Mouse (Mus musculus) heart, postnatal 14 days (tissue): ENCODE measurements around the gene Gss. TPM values are rescaled to one million over a fixed set of nuclear protein-coding genes. Genes with fewer than 3 reads are reported as not detected.
"Not testable (repeated sequence)": the region's sequence is repeated elsewhere in the genome, so short reads cannot be mapped to it uniquely, and the experiment has no call there.

Experiments used
- DNase-seq, 2 experiments: peaks; one replicate each; pipeline ENCODE4 v3.0.0; 2021 to 2022
- intact Hi-C: fragments of 180-260 bp; cut with DNase I; formaldehyde crosslinking; loops from one replicate; pipeline ENCODE4 v1.15.1; 2025
- total RNA-seq, 2 experiments: library from RNA; stranded (reverse); gene quantifications; 2 replicates each; pipeline ENCODE4 v1.2.3; 2021

Gene Gss
- total RNA-seq, 2 experiments from 2014 or later, result 14.5 to 15.9 TPM

DNA sequence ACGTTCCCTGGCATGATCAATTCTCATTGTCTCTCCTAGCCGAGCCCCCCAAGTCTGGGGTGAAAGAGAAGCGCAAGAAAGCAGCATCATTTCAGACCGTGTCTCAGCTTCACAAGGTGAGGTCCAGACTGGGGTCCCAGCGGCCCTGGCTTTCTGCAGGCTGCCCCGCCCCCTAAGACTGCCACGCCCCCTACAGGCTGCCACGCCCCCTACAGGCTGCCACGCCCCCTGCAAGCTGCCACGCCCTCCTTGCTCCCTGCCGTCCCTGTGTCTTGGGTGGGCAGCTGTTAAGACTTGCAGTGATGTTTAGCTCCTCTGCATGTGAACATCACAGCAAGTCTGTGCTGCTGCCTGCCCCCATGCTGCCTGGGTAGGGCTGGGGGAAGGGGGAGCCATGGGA, 30.0 kb upstream of the Gss start:
- intact Hi-C loops, result no loop called here
- DNase-seq, result no peak

GRCm38 (mm10) chr2:155619817-155620216, 27.2 kb upstream of the Gss start:
- DNase-seq, result peak; percentile 86 to 95
- intact Hi-C loops, result loop anchor here (2.0 kb wide), 1 partner anchor 103 kb away; the partner anchor contains the start of gene Acss2

- intact Hi-C loops, result no loop called here
- DNase-seq, result no peak
Observed at GRCm38 (mm10) chr2:155616971-155617370, 24.4 kb upstream of the Gss start.

DNA sequence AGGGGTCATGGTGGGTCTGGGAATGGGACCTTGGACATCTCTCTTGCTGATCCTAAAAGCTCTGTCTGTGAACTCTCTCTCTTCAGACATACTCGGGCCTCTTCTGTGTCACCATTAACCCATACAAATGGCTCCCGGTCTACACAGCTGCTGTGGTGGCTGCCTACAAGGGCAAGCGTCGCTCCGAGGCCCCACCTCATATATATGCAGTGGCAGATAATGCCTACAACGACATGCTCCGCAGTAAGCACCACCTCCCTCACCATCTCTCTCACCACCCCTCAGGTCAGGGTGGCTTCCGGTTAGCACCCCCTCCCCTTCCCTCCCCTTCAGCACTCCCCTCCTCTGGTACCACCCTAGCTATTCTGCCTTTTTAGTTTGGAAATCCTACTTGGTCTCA, 21.3 kb upstream of the Gss start:
- no peak for DNase-seq
- intact Hi-C loops, result no loop called here

DNA sequence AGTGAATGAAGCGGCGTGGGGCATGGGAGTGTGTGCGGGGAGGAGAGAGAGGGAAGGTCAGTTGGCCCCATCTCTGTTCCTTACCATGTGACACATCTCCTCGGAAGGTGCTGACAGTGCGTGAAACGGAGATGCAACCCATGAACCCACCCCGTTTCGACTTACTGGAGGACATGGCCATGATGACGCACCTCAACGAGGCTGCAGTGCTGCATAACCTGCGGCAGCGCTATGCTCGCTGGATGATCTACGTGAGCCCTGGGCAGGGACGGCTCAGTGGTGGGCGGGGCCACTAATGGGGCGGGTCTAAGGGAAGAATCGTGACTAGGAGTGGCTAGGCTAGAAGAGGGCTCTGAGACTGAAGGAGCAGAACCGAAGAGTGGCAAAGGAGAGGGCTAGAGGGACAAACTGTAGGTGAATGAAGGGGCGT, 20.7 kb upstream of the Gss start:
- intact Hi-C loops, result no loop called here
- DNase-seq, result peak; percentile 55 to 73

DNA sequence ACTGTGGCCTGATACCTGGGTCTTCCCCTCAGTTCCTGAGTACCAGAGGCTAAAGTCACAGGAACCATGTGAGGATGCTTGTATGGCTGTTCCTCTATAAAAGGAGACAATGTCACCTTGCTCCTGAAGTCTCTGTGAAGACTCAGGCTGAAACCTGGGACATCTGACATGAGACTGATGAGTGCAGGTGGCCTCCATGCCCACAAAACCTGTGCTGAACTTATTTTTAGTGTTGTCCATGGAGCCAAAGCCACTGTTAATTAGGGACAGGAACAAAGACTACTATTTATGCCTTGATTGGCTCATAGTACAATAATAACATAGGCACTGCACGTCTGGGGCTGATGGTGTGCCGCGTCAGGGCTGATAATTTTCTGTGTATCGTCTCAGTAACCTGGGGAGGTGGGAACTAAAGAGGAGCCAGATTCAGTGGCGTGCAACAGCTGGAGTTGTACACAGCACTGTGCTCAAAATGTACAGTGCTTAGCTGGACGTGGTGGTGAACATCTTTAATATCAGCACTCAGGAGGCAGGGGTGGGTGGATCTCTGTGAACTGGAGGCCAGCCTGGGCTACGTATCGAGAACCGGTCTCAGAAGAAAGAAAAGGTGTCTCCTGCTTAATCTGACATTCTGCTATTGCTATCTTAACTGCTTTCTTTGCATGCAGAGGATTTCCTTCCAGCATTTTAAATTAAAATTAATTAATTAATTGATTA, 19.4 kb upstream of the Gss start:
- DNase-seq, result no peak
- intact Hi-C loops, result no loop called here

DNA sequence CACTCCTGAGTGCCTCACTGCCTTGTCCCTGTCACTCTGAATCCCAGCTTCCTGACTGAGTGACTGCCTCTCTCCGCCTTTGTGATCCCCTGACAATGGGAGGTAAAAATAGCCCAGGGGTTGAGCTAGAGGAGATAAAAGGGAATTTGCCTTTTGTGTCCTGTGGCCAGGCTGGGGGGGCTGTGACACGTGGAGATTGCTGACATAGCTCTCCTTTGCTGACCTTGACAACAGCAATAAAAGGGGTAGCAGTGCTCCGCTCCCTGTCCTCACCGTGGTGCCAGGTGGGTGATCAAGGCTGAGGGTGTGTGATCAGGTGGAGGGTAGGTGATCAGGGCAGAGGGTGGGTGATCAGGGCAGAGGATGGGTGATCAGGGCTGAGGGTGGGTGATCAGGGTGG, 18.4 kb upstream of the Gss start, which contains the start of gene Myh7b:
Gene Myh7b (plus strand): TSS at position 235 of the 400 bp plus-strand sequence.
- DNase-seq, result no peak
- intact Hi-C loops, result no loop called here

- intact Hi-C loops, result no loop called here
- peak; percentile 55 to 66 for DNase-seq
Observed at GRCm38 (mm10) chr2:155606360-155606759, 13.8 kb upstream of the Gss start.

DNA sequence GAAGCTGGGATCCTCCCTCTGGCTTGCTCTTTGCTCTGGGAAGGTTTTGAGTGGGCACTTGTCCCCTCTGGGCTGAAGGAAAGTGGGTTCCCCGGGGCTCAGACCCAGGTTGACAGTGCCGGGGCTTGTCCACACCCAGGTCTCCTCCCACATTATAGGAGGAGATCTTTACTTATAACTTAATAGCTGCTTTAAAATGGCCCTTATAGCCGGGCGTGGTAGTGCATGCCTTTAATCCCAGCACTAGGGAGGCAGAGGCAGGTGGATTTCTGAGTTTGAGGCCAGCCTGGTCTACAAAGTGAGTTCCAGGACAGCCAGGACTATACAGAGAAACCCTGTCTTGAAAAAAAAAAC, 12.6 kb upstream of the Gss start:
- DNase-seq, intact Hi-C loops: not testable (repeated sequence)

- intact Hi-C loops, result no loop called here
- no peak for DNase-seq
Observed at GRCm38 (mm10) chr2:155604560-155605235, 12.1 kb upstream of the Gss start.

DNA sequence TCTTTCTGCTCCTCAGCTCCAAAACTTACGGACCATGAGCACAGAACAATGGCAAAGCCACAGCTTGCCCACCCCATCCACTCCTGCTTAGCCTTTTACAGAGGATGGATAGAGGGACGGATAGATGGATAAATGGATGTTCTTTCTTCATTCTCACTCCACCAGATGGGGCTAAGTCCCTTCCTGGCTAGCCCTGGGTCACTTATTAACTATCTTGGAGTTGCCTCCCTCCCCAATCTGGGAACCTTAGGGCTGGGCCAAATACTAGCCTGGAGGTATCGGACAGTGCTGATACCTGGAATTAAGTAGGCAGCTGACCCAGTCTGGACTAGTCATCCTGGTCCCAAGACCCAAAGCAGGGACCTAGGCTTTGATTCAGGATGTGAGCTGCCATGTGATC, 11.1 kb upstream of the Gss start:
- intact Hi-C loops, result no loop called here
- DNase-seq, result peak in 1 of 2 experiments; percentile 26

DNA sequence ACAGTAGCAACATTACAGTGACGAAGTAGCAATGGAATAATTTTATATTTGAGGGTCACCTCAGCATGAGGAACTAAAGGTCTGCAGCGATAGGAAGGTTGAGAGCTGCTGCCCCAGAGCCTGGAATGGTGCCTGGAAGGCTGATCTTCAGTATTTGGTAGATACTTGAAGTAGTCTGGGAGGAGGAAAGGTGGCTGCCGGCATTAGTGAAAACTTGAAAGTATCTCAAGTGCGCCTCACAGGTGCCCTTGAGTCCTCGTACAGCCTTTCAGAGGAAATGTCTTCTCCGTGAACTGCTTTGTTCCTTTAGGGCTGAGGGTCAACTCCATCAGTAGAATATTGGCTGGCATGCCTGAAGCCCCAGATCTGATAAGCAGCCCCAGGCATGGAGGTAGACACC, 2.9 kb upstream of the Gss start:
- intact Hi-C loops, result no loop called here
- DNase-seq, result no peak

GRCm38 (mm10) chr2:155592854-155593283, 259 bp upstream of the Gss start:
- intact Hi-C loops, result no loop called here
- no peak for DNase-seq

DNA sequence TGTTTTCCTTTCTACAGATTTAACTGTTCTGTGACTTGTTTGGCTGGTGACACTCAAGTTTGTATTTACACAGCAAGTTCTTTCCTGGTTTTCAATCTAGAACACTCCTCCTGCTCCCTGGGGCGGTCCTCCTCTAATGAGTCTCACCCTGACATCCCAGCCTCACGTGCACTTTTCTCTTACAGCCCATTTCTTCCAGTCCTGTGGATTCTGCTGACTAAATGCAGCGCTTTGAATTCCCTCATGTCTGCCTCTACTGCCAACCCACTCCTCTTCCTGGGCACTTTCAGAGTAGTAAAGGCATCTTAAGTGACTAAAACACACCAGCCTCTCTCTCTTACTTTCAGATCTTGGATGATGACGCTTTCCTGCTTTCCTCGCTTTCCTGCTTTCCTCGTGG, 934 bp downstream of the Gss start:
- intact Hi-C loops, result no loop called here

GRCm38 (mm10) chr2:155590876-155591275, 1.7 kb downstream of the Gss start:
- no peak for DNase-seq
- intact Hi-C loops, result no loop called here

More for the DNA sequence above, 934 bp downstream of the Gss start:
- DNase-seq, result no peak

DNA sequence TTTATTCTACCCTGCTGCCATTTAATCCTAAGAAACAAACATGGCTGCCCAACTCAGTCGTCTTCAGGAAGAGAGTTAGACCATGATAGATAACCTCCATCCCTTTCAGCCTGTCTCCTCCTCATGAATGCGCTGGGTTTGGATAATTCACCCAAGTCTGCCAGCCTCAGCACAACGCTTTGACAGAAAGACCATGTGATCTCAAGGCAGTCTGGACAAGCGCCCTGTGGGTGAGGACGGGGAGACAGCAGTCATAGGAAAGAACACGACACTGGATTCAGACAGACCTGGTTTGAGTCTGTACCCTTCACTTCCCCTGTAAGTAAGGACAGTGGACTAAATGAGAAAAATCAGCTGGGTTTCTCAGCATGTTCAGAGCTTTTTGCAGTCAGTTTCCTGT, 3.1 kb downstream of the Gss start:
- no peak for DNase-seq
- intact Hi-C loops, result no loop called here

DNA sequence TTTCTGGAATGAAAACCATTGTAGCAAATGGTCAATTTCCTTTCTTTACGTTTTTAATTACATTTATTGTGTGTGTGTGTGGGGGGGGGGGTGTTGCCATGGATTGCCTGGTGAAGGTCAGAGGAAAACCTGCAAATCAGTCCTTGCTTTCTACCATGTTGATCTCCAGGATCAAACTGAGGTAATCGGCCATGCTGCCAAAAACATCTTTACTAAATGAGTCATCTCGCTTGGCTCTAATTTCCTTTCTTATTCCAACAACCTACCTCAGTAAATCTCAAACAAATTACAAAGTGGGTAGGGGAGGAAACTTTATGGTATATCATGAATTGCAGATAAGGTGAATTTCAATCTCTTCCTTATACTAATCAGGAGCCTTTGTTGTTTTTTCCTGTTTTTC, 4.5 kb downstream of the Gss start:
- DNase-seq, result no peak
- intact Hi-C loops, result no loop called here

DNA sequence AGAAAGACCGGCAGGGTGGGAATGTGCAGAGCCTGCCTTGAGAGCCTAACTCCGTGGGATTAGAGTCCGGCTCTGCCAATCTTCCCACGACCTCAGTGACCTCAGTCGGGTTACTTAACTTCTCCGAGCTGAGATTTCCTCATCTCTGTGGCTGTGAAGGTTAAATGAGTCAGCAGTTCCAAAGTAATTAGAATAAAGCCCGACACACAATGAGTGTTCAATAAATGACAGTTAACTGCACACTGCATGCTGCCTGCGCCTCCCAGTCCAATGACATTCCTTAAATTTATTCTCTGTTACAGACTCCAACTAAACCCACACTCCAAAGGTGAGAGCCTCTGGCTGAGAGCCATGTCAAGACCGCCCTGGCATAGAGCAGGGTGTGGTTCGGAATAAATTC, 7.1 kb downstream of the Gss start:
- intact Hi-C loops, result no loop called here

DNA sequence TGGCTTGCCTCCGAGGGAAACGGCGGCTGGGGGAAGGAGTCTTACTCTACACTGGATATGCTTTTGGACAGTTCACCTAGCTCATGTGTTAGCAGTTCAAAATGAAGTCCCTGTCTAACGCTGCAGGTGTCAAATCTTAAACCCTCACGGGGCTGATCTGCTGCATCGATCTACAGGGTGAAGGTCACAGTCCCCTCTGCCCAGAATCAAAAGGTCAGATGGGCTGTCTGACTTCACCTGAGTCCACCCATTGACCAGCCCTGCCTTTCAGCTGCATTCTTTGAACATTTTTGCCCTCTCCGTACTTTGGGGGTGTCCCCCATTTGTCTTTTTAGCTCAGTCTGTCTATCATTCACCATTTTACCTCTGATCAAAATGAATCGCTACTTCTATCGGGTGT, 7.5 kb downstream of the Gss start:
- DNase-seq, result no peak
- intact Hi-C loops, result no loop called here

More for the DNA sequence above, 7.1 kb downstream of the Gss start:
- no peak for DNase-seq

GRCm38 (mm10) chr2:155583927-155584530, 8.6 kb downstream of the Gss start:
- DNase-seq, result peak; percentile 55 to 79
- intact Hi-C loops, result loop anchor here (1.0 kb wide), 1 partner anchor 68 kb away; no protein-coding TSS in a partner anchor

DNA sequence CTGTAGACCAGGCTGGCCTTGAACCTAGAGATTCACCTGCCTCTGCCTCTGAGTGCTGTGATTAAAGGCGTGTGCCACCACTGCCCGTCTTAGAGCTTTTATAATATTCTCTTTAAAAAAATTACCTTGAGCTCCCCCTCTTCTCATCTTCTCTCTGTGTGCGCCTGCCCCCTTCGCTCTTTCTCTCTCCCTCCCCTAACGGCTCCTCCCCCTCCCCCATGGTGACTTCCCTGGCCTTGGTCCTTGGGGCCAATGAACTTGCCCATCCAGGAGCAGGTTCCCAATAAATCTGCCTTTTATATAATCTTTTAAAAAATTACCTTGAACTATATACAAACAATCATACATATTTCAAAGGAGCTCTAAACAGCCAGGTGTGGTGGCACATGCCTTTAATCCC, 9.6 kb downstream of the Gss start:
- intact Hi-C loops, result no loop called here

More for the DNA sequence above, 9.6 kb downstream of the Gss start:
- DNase-seq, result no peak
